Mouse (Mus musculus): ENCODE measurements at regions not wholly inside any gene's neighbourhood (a gene's known extent, or its start where the extent isn't known, plus 50 kb on each side); places are given as distances from the start of the nearest gene placed in this dataset.

DNA sequence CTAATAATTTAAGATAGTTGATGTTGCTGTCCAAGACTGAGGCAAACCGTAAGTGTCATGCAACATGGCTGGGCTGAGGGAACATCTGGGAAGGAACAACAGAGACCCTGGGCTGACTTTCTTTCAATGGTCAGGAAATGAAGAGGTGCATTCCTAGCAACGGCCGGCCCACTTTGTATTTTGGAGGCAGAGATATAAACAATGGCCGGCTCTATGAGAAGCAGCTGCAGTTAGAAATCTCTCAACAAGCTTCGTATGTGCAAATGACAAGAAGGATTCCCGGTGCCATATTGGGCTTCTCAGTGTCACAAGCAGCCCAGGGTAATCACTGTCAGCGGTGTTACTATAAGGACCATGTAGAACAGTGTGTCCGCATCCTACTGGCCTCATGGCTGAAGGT, 108.0 kb upstream of the Tcf21 start:
- in situ Hi-C loops (cut with MboI; ENCODE audit: low pct_ligation_motif_present, low pct_unique_long_range_greater_than_20kb, low sequenced_read_pairs): no loop called here
- Histone ChIP-seq H3K9ac (ENCODE audit: insufficient read depth, low read depth) (no peak overlapping the region), H3K27ac (ENCODE audit: insufficient read depth, low read depth) (no peak overlapping the region), H3K79me2 (replicated peaks; ENCODE audit: control insufficient read depth, extremely low read depth, insufficient read depth, poor library complexity, severe bottlenecking) (no peaks in the 10 kb centered on the region), H3K27me3 (replicated peaks) (no peaks in the 10 kb centered on the region), H3K36me3 (replicated peaks in 1 of 2; ENCODE audit: control insufficient read depth in 1 of 2, insufficient read depth in 1 of 2, low read length in 1 of 2) (no peaks in the 10 kb centered on the region), H3K9me3 (replicated peaks; ENCODE audit: low read length) (no peaks in the 10 kb centered on the region), H3K4me2 (ENCODE audit: insufficient read depth, low read depth, poor library complexity, severe bottlenecking) (no peak overlapping the region), H3K4me1 (ENCODE audit: control insufficient read depth in 1 of 2, insufficient read depth in 2 of 2) (no peaks in the 10 kb centered on the region), H3K4me3 (replicated peaks in 1 of 3; ENCODE audit: low read depth in 2 of 3, low read length in 2 of 3, poor library complexity in 1 of 3) (no peak overlapping the region)
- dilution Hi-C loops (cut with MboI; ENCODE audit: extremely low pct_ligation_motif_present, extremely low pct_unique_long_range_greater_than_20kb, low sequenced_read_pairs): no loop called here
- TF ChIP-seq ZC3H11A (IDR thresholded peaks at IDR 0.05; ENCODE audit: low read depth, low read length): no peak
- no peak for TF ChIP-seq RCOR1 (conservative IDR thresholded peaks at IDR 0.05; ENCODE audit: low read depth, low read length)
- TF ChIP-seq MYC (IDR thresholded peaks at IDR 0.05; ENCODE audit: low read depth, low read length): no peak
- no peak for TF ChIP-seq POLR2A (IDR thresholded peaks at IDR 0.05; ENCODE audit: low read depth, low read length)
- TF ChIP-seq SMC3 (IDR thresholded peaks at IDR 0.05; ENCODE audit: low read depth, low read length): no peak
- TF ChIP-seq IRF4 (IDR thresholded peaks at IDR 0.05; ENCODE audit: low read depth, low read length): no peak
- no peak for TF ChIP-seq CHD1 (IDR thresholded peaks at IDR 0.05; ENCODE audit: low read depth, low read length)
- TF ChIP-seq JUN (IDR thresholded peaks at IDR 0.05; ENCODE audit: insufficient read depth, low read depth, low read length): no peak
- no peak for TF ChIP-seq E2F4 (IDR thresholded peaks at IDR 0.05; ENCODE audit: insufficient replicate concordance, low read depth, low read length)
- TF ChIP-seq MEF2A (IDR thresholded peaks at IDR 0.05; ENCODE audit: borderline replicate concordance, low read depth, low read length): no peak
- no peak for TF ChIP-seq SIN3A (IDR thresholded peaks at IDR 0.05; ENCODE audit: low read length)
- no peak for TF ChIP-seq JUND (conservative IDR thresholded peaks at IDR 0.05; ENCODE audit: low read depth, low read length)
- no peak for TF ChIP-seq ETS1 (conservative IDR thresholded peaks at IDR 0.05; ENCODE audit: low read depth, low read length)
- TF ChIP-seq TCF12 (IDR thresholded peaks at IDR 0.05; ENCODE audit: low read depth, low read length): no peak
- no peak for TF ChIP-seq KAT2A (IDR thresholded peaks at IDR 0.05; ENCODE audit: insufficient replicate concordance, low read length)
- TF ChIP-seq UBTF (IDR thresholded peaks at IDR 0.05; ENCODE audit: low read depth, low read length): no peak
- TF ChIP-seq ELF1 (IDR thresholded peaks at IDR 0.05; ENCODE audit: low read depth, low read length): no peak
- no peak for DNase-seq (ENCODE audit: extremely low read depth)

DNA sequence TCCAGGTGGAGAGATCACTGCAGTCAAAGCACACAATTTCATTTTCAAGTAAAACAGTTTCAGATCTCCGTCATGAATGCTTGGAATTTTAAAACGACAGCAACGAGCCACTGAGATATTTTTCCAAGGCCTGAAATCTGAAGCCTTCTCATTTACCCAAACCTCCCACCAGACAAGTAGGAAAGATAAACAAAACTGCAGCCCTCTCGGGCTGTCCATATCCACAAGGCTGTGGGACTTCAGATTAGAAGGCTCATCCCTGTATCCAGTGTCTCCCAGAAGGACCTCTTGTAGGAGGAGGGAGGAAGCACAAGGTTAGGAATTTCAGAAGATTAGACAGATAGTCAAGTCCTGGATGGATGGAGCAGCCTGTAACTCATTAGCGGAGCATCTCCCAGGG, 106.1 kb upstream of the Tcf21 start:
- Histone ChIP-seq H3K9me3 (replicated peaks; ENCODE audit: low read length) (no peaks in the 10 kb centered on the region), H3K4me2 (ENCODE audit: insufficient read depth, low read depth, poor library complexity, severe bottlenecking) (no peak overlapping the region), H3K36me3 (replicated peaks in 1 of 2; ENCODE audit: control insufficient read depth in 1 of 2, insufficient read depth in 1 of 2, low read length in 1 of 2) (no peaks in the 10 kb centered on the region), H3K27me3 (replicated peaks) (no peaks in the 10 kb centered on the region), H3K4me3 (replicated peaks in 1 of 3; ENCODE audit: low read depth in 2 of 3, low read length in 2 of 3, poor library complexity in 1 of 3) (no peak overlapping the region), H3K27ac (ENCODE audit: insufficient read depth, low read depth) (no peak overlapping the region), H3K4me1 (ENCODE audit: control insufficient read depth in 1 of 2, insufficient read depth in 2 of 2) (no peaks in the 10 kb centered on the region), H3K9ac (ENCODE audit: insufficient read depth, low read depth) (no peak overlapping the region), H3K79me2 (replicated peaks; ENCODE audit: control insufficient read depth, extremely low read depth, insufficient read depth, poor library complexity, severe bottlenecking) (no peaks in the 10 kb centered on the region)
- TF ChIP-seq PAX5 (IDR thresholded peaks at IDR 0.05; ENCODE audit: low read length) (no peak), EP300 (IDR thresholded peaks at IDR 0.05; ENCODE audit: low read length) (no peak), GABPA (IDR thresholded peaks at IDR 0.05; ENCODE audit: insufficient replicate concordance, low read depth, low read length) (no peak), NRF1 (IDR thresholded peaks at IDR 0.05; ENCODE audit: low read depth, low read length) (no peak), NELFE (IDR thresholded peaks at IDR 0.05; ENCODE audit: low read depth, low read length) (no peak), HCFC1 (IDR thresholded peaks at IDR 0.05; ENCODE audit: low read depth, low read length) (no peak), ZMIZ1 (IDR thresholded peaks at IDR 0.05; ENCODE audit: low read depth, low read length) (no peak), ZNF384 (IDR thresholded peaks at IDR 0.05; ENCODE audit: low read depth, low read length) (no peak), MYC (IDR thresholded peaks at IDR 0.05; ENCODE audit: low read depth, low read length) (no peak), ZKSCAN1 (IDR thresholded peaks at IDR 0.05; ENCODE audit: borderline replicate concordance, low read depth, low read length) (no peak), POLR2AphosphoS2 (IDR thresholded peaks at IDR 0.05; ENCODE audit: low read depth, low read length) (no peak), IRF4 (IDR thresholded peaks at IDR 0.05; ENCODE audit: low read depth, low read length) (no peak), ELF1 (IDR thresholded peaks at IDR 0.05; ENCODE audit: low read depth, low read length) (no peak), RCOR1 (conservative IDR thresholded peaks at IDR 0.05; ENCODE audit: low read depth, low read length) (no peak), USF2 (conservative IDR thresholded peaks at IDR 0.05; ENCODE audit: low read depth, low read length) (no peak), BHLHE40 (IDR thresholded peaks at IDR 0.05; ENCODE audit: low read depth, low read length) (no peak)
- dilution Hi-C loops (cut with MboI; ENCODE audit: extremely low pct_ligation_motif_present, extremely low pct_unique_long_range_greater_than_20kb, low sequenced_read_pairs) (no loop called here), in situ Hi-C loops (cut with MboI; ENCODE audit: low pct_ligation_motif_present, low pct_unique_long_range_greater_than_20kb, low sequenced_read_pairs) (no loop called here)
- no peak for DNase-seq (ENCODE audit: extremely low read depth)
